Mouse (Mus musculus) ES-Bruce4 (cell line): ENCODE results near the gene Asb8.

Experiments
- CTCF ChIP-seq: IDR thresholded peaks from one replicate; pipeline ENCODE4 v1.8.1; 2011; ENCODE audit warnings: low read depth, low read length
- EP300 ChIP-seq: IDR thresholded peaks from 2 replicates; pipeline ENCODE4 v1.6.1; 2011; ENCODE audit warnings: low read depth, low read length; ENCODE audit not compliant: insufficient read depth
- POLR2A ChIP-seq: IDR thresholded peaks from one replicate; pipeline ENCODE4 v1.8.1; 2011; ENCODE audit warnings: low read length; ENCODE audit not compliant: insufficient read depth

DNA sequence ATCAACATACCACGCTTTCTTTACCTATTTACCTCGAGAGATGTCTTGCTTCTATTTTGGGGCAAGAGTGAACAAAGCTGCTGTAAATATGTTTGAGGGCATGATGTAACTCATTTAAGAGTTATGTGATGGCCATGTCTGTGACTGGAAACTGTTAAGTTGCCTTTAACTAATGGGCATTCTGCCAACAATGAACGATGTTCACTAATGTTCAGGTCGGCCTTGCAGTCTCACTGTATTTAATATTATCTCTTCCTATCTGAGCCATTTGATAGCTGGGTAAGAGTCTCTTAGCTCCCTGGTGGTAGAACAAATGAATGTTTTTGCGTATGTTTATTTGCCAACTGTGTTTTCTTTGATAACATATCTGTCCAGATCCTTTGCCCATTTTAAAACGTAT is 58.9 kb downstream of the Asb8 start:
- TF ChIP-seq CTCF (no peak), POLR2A (no peak), EP300 (no peak)
